Mouse (Mus musculus): ENCODE results near the gene Pcolce.

GRCm38 (mm10) chr5:137562965-137563364 lies 50.6 kb downstream of the Pcolce start:
- TF ChIP-seq EP300 (IDR thresholded peaks at IDR 0.05; ENCODE audit: low read depth in 1 of 2, low read length in 2 of 2) (no peak), KAT2A (conservative IDR thresholded peaks at IDR 0.05; ENCODE audit: low read depth, low read length) (no peak), CTCF (IDR thresholded peaks at IDR 0.05 in 2 of 3, conservative IDR thresholded peaks at IDR 0.05 in 1 of 3; ENCODE audit: control insufficient read depth in 1 of 3, insufficient read depth in 1 of 3, low read depth in 2 of 3, low read length in 3 of 3, poor library complexity in 1 of 3, severe bottlenecking in 1 of 3) (no peak), POLR2A (IDR thresholded peaks at IDR 0.05; ENCODE audit: control insufficient read depth in 1 of 2, insufficient read depth in 1 of 2, low read depth in 1 of 2, low read length in 2 of 2, poor library complexity in 1 of 2) (no peak), GATA1 (IDR thresholded peaks at IDR 0.05; ENCODE audit: low read depth, low read length) (no peak), NRF1 (IDR thresholded peaks at IDR 0.05; ENCODE audit: insufficient read depth, low read depth, low read length, poor library complexity, severe bottlenecking) (no peak), POLR2AphosphoS2 (IDR thresholded peaks at IDR 0.05; ENCODE audit: low read length) (no peak), MAX (IDR thresholded peaks at IDR 0.05; ENCODE audit: low read length) (no peak), ZC3H11A (IDR thresholded peaks at IDR 0.05; ENCODE audit: low read depth, low read length) (no peak), ZKSCAN1 (IDR thresholded peaks at IDR 0.05; ENCODE audit: low read depth, low read length) (no peak), BHLHE40 (IDR thresholded peaks at IDR 0.05; ENCODE audit: borderline replicate concordance, low read depth, low read length) (no peak), CHD2 (IDR thresholded peaks at IDR 0.05; ENCODE audit: low read length) (no peak)

Data from MEL (cell line).